Mouse (Mus musculus): ENCODE measurements around the gene Vsig10l. TPM values are rescaled to one million over a fixed set of nuclear protein-coding genes. Genes with fewer than 3 reads are reported as not detected.
A peak's percentile ranks its signal among the peaks of the same experiment; 100 is the strongest.

Vsig10l gene
- total RNA-seq (2021) (1 to 10 TPM; 2.2 to 2.8 TPM), polyA plus RNA-seq (2012; rRNA removed) (7.9 and 10.9 TPM in 2 replicates)
- long read RNA-seq, partial matches to known transcripts: 2 of 2 reads
- long read RNA-seq, other reads (novel, unspliced or antisense): 0 of 2 reads

- DNase-seq: no peak
Measured at GRCm38 (mm10) chr7:43462851-43463250, at the start of gene Vsig10l. Gene Vsig10l (plus strand): TSS chr7:43463151.

- DNase-seq: no peak
Measured at GRCm38 (mm10) chr7:43417298-43417697, 45.7 kb upstream of the Vsig10l start.

GRCm38 (mm10) chr7:43422995-43423617 lies 39.8 kb upstream of the Vsig10l start:
- DNase-seq: peak; percentile 85

- DNase-seq: no peak
Measured at GRCm38 (mm10) chr7:43423991-43424625, 38.8 kb upstream of the Vsig10l start.

GRCm38 (mm10) chr7:43427406-43427805 lies 35.5 kb upstream of the Vsig10l start, which contains the start of gene Lim2:
Gene Lim2 (plus strand): TSS chr7:43427670.
- no peak for DNase-seq

- no peak for DNase-seq
Measured at GRCm38 (mm10) chr7:43429500-43429899, 33.5 kb upstream of the Vsig10l start.

- no peak for DNase-seq
Measured at GRCm38 (mm10) chr7:43432891-43433290, 30.1 kb upstream of the Vsig10l start.

- no peak for DNase-seq
Measured at GRCm38 (mm10) chr7:43434676-43435075, 28.3 kb upstream of the Vsig10l start.

GRCm38 (mm10) chr7:43436341-43437255 lies 26.4 kb upstream of the Vsig10l start, which contains the start of gene Nkg7:
Gene Nkg7 (plus strand): TSS chr7:43437073.
- no peak for DNase-seq

- no peak for DNase-seq
Measured at GRCm38 (mm10) chr7:43438611-43439010, 24.3 kb upstream of the Vsig10l start.

GRCm38 (mm10) chr7:43440482-43440881 lies 22.5 kb upstream of the Vsig10l start, which contains the start of gene Cldnd2:
Gene Cldnd2 (plus strand): TSS chr7:43440782.
- DNase-seq: no peak

GRCm38 (mm10) chr7:43441071-43441470 lies 21.9 kb upstream of the Vsig10l start:
- DNase-seq: no peak

- no peak for DNase-seq
Measured at GRCm38 (mm10) chr7:43442684-43443083, 20.3 kb upstream of the Vsig10l start.

- peak; percentile 90 for DNase-seq
Measured at GRCm38 (mm10) chr7:43443126-43443916, 19.6 kb upstream of the Vsig10l start.

GRCm38 (mm10) chr7:43443917-43444293 lies 19.0 kb upstream of the Vsig10l start, which contains the start of the genes Etfb and Gm45233:
Gene Etfb (plus strand): TSS chr7:43444083.
Gene Gm45233 (plus strand): TSS chr7:43444128.
- DNase-seq: peak; percentile 98

GRCm38 (mm10) chr7:43447801-43448200 lies 15.2 kb upstream of the Vsig10l start:
- no peak for DNase-seq

- no peak for DNase-seq
Measured at GRCm38 (mm10) chr7:43448246-43448645, 14.7 kb upstream of the Vsig10l start.

- no peak for DNase-seq
Measured at GRCm38 (mm10) chr7:43449811-43450210, 13.1 kb upstream of the Vsig10l start.

- DNase-seq: no peak
Measured at GRCm38 (mm10) chr7:43451726-43452125, 11.2 kb upstream of the Vsig10l start.

GRCm38 (mm10) chr7:43452609-43453008 lies 10.3 kb upstream of the Vsig10l start:
- DNase-seq: peak; percentile 51
